Mouse (Mus musculus) retina, postnatal 1 day (tissue): ENCODE results near the gene Mtmr12.
A peak's percentile ranks its signal among the peaks of the same experiment; 100 is the strongest.

Experiments used
- DNase-seq: peaks from one replicate; pipeline ENCODE4 v3.0.0-alpha.2; 2012

The Mtmr12 gene

GRCm38 (mm10) chr15:12236961-12237360, 32.1 kb downstream of the Mtmr12 start:
- DNase-seq: no peak

- no peak for DNase-seq
Measured at GRCm38 (mm10) chr15:12237539-12237938, 32.7 kb downstream of the Mtmr12 start.

- no peak for DNase-seq
Measured at GRCm38 (mm10) chr15:12238337-12238736, 33.5 kb downstream of the Mtmr12 start.

- DNase-seq: no peak
Measured at GRCm38 (mm10) chr15:12240705-12241328, 36.0 kb downstream of the Mtmr12 start.

- DNase-seq: no peak
Measured at GRCm38 (mm10) chr15:12243792-12244191, 39.0 kb downstream of the Mtmr12 start.

- no peak for DNase-seq
Measured at GRCm38 (mm10) chr15:12245580-12246359, 40.9 kb downstream of the Mtmr12 start.

GRCm38 (mm10) chr15:12246360-12247158, 41.7 kb downstream of the Mtmr12 start:
- DNase-seq: peak; percentile 61

- DNase-seq: no peak
Measured at GRCm38 (mm10) chr15:12247159-12247603, 42.4 kb downstream of the Mtmr12 start.

GRCm38 (mm10) chr15:12248279-12248678, 43.5 kb downstream of the Mtmr12 start:
- DNase-seq: peak; percentile 65

- DNase-seq: no peak
Measured at GRCm38 (mm10) chr15:12250350-12250749, 45.5 kb downstream of the Mtmr12 start.

- no peak for DNase-seq
Measured at GRCm38 (mm10) chr15:12251416-12252140, 46.8 kb downstream of the Mtmr12 start.

GRCm38 (mm10) chr15:12252141-12252489, 47.3 kb downstream of the Mtmr12 start:
- no peak for DNase-seq

GRCm38 (mm10) chr15:12257730-12258494, 53.1 kb downstream of the Mtmr12 start:
- no peak for DNase-seq

- DNase-seq: no peak
Measured at GRCm38 (mm10) chr15:12263056-12263455, 58.2 kb downstream of the Mtmr12 start.

GRCm38 (mm10) chr15:12266460-12266859, 61.6 kb downstream of the Mtmr12 start:
- DNase-seq: no peak

- DNase-seq: peak; percentile 71
Measured at GRCm38 (mm10) chr15:12268021-12268420, 63.2 kb downstream of the Mtmr12 start.

GRCm38 (mm10) chr15:12271340-12271739, 66.5 kb downstream of the Mtmr12 start:
- no peak for DNase-seq

- DNase-seq: no peak
Measured at GRCm38 (mm10) chr15:12273325-12274052, 68.7 kb downstream of the Mtmr12 start.

- no peak for DNase-seq
Measured at GRCm38 (mm10) chr15:12274053-12274769, 69.4 kb downstream of the Mtmr12 start.

- no peak for DNase-seq
Measured at GRCm38 (mm10) chr15:12275091-12275623, 70.3 kb downstream of the Mtmr12 start.
